Mouse (Mus musculus) thymus, postnatal 36 days (tissue): ENCODE measurements around the gene Rtkn2.

Experiments
- DNase-seq, 2 experiments: peaks; one replicate each; pipeline ENCODE4 v3.0.0; 2022; ENCODE audit warnings: mixed read lengths in 2 of 2

Gene Rtkn2

GRCm38 (mm10) chr10:68043973-68044372, 64.6 kb downstream of the Rtkn2 start:
- DNase-seq, result no peak

DNA sequence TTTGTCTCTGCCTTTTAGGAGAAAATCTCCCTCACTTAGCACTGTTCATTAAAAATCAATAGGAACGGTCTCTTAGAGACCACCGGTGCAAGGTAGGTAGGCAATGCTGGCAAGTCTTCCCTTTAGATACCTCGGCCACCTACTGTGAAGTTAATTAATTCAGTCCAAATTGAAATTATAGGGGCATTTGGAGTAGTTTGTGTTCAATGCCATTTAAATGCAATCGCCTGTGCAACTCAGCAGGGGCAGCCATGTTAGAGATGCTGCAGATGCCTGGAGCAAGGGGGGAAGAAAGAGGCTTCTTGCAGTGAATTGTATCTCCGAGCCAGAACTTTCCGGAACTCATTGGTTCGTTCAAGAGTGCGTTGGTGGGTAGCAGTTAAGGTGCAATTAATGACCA, 65.5 kb downstream of the Rtkn2 start:
- no peak for DNase-seq

GRCm38 (mm10) chr10:68048641-68049305, 69.4 kb downstream of the Rtkn2 start:
- DNase-seq, result no peak

GRCm38 (mm10) chr10:68050882-68051281, 71.5 kb downstream of the Rtkn2 start:
- no peak for DNase-seq

DNA sequence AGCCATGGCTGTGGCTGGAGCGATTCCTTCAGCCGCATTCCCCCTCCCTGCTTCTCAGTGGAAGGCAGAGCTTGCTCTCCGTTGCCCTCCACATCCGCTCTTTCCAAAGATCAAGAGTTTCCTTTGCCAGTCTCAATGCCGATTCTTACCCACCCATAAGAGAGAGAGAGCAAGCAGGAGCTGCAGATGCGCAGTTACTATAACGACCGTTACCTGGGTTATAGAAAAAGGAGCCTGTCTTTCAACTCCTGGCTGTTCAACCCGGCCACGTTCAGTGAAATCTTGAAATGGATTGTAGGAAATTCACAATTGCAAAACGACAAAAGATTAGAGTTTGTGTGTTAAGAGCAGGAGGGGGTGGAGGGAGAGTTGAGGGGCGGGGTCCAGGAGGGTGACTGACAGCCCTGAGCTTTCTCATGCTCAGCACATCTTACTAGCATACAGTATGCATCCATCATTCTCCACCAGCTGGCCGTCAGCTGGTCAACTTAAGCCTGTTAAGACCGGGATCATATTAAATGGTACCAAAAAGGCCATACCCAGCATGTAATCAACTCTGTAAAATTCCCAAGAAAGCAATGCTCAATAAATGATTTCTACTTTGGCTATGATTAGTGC, 72.1 kb downstream of the Rtkn2 start:
- no peak for DNase-seq

DNA sequence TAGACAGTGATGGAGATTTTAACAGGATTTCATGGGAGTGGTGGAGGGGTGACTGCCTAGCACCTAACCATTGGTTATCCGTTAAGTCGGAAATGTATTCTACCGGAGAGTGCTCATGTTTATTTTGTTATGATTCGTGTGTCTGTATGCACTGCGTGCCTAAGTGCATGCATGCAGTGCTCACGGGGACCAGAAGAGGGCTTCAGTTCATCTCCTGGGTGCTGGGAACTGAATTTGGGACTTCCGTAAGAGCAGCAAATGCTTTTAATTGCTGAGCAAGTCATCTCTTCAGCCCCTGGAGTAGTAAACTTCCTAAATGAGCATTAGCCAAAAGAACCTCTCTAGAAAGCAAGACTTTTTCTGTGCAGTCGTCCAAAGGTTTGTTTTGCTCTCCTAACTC, 72.9 kb downstream of the Rtkn2 start:
- no peak for DNase-seq

DNA sequence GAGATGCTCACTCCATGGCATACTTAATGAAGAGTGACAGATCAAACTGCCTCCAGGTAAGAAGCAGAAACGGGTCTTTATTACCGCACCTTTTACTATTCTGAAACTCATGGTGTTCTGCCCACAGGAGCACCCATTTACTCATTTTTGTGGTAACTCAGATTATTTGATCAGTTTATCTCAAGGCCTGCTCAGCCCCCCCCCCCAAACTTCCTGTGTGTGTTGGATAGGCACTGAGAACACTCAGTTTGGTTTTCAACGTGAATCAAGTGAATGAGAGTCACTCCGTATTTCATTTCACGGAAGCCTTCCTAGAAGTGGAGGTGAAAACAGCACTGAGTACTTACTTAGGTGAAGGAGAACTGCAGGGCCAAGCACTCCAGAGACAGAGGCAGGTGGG, 74.8 kb downstream of the Rtkn2 start:
- no peak for DNase-seq

GRCm38 (mm10) chr10:68054706-68055105, 75.3 kb downstream of the Rtkn2 start:
- DNase-seq, result no peak

GRCm38 (mm10) chr10:68057841-68058240, 78.5 kb downstream of the Rtkn2 start:
- DNase-seq, result no peak

GRCm38 (mm10) chr10:68058378-68058777, 79.0 kb downstream of the Rtkn2 start:
- no peak for DNase-seq

- DNase-seq, result no peak
Measured at GRCm38 (mm10) chr10:68060590-68061248, 81.3 kb downstream of the Rtkn2 start.

- no peak for DNase-seq
Measured at GRCm38 (mm10) chr10:68061249-68061615, 81.9 kb downstream of the Rtkn2 start.

- no peak for DNase-seq
Measured at GRCm38 (mm10) chr10:68063806-68064545, 84.6 kb downstream of the Rtkn2 start.

DNA sequence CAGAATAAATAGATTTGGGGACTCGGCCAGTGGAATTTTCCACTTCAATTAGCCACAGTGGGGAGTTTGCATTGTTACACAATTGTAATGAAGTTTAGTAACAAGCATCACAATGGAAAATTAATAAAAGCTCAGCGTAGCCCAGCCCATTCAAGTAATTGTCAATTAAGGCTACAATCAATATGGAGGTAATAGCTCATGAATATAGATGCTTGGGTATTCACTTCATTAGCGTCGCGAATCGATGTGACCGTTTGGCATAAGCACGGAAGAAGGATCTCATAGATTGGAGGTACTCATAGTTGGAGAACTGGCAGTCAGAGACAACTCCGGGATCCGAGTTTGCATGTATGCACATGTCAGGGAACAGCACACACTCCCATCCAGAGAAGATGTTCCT, 85.2 kb downstream of the Rtkn2 start:
- no peak for DNase-seq

DNA sequence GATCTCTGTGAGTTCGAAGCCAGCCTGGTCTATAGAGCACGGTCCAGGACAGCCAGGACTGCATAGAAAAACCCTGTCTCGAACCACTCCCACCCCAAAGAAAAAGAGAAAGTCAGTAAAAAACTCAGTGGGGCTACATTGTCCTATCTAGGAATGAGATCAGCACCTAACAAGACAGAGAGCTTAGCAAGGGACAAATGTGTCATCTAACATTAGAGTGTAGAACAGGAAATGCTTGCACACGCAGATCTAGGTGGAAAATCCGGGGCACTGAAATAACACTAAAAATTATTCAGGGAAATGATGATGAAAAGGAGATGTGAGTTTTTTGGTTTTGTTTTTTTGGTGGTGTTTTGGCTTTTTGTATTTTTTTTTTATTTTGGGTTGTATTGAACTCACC, 86.8 kb downstream of the Rtkn2 start:
- DNase-seq, result no peak

DNA sequence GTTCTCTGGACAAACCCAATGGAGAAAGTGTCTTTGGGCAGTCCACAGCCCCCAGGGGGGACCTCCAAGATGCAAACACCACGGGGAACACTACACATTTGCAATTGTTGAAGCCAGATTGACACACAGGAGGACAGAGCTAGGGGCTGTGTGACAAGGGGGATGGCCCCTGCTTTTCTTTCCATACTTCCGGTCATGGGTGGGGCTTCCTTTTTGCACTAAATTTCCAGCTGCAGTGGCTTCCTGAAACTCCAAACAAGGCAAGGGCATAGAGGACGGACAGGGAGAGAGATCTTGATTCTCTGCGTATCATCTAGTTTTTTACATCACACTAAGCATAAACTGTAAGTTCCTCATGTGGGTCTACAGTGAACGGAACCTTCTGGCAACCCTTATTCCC, 88.6 kb downstream of the Rtkn2 start:
- DNase-seq, result no peak

- DNase-seq, result no peak
Measured at GRCm38 (mm10) chr10:68068426-68068825, 89.1 kb downstream of the Rtkn2 start.

GRCm38 (mm10) chr10:68071041-68071440, 91.7 kb downstream of the Rtkn2 start:
- DNase-seq, result no peak

DNA sequence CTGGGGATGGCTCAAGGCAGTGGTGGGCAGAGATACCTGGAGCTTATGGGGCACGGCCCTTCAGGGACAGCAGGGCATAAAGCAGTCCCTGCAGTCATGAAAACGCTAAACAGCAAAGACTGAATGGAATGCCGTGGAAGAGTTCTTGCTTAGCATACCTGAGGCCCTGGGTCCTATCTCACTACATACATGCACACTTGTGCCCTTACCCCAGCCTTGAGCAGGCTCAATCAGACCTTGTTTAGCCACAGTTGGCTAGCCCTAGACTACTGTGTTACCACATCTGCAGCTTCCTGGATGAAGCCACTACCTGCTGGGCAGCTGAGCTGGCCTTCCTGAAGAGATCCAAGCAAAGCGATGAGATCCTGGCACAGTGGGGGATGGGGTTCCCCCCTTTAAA, 93.3 kb downstream of the Rtkn2 start:
- no peak for DNase-seq

- DNase-seq, result no peak
Measured at GRCm38 (mm10) chr10:68074291-68074690, 94.9 kb downstream of the Rtkn2 start.

GRCm38 (mm10) chr10:68075181-68075580, 95.8 kb downstream of the Rtkn2 start:
- DNase-seq, result no peak

DNA sequence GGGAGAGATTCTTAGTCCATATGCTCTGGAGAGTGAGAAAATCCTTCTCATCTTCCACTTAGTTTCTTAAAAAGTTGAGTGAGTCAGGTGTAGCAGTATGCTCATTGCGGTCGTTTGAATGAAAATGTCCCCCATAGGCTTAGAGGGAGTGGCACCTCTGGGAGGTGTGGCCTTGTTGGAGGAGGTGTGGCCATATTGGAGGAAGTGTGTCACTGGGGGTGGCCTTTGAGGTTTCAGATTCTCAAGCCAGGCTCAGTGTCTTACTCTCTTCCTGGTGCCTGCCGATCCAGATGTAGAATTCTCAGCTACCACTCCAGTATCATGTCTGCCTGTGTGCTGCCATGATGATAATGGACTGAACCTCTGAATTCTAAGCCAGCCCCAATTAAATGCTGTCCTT, 99.3 kb downstream of the Rtkn2 start:
- no peak for DNase-seq

DNA sequence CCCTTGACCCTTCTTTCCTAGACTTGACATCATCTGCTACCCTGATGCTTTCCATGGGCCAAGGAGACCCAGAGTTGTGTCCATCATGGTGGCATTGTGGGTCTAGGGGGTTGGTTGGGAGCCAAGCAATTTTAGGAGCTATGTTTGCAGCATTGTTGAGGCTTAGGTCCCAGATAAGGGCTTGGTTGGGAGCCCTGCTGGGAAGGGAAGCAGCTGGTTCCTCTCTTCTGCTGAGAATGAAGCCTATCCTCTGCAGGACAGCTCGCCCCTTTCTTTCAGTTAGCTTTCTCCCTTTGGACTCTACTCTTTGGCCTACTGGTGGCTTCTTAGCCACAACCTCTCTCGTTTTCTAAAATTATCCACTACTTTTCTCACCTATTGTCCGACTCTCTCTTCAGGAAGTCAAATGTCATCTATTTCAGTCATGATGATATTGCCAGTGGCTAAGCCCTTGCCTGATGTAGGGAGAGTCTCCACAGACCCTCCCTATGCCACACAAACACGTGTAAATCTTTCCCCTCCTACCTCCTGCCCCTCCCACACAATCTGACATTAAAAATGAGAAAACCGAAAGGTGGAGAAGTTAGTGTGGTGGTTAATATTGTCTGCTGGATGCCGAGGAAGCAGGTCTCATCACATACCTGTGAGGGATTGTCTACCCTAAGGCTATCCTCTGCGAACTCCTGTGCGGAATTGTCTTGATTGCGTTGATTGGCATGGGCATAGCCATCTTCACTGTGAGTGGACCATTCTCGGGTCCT, 100.7 kb downstream of the Rtkn2 start:
- DNase-seq, result no peak
